Mouse (Mus musculus): Measurements from ENCODE around the gene Ttpal.
"Not testable (repeated sequence)": the region's sequence is repeated elsewhere in the genome, so short reads cannot be mapped to it uniquely, and the experiment has no call there.

Gene Ttpal

DNA sequence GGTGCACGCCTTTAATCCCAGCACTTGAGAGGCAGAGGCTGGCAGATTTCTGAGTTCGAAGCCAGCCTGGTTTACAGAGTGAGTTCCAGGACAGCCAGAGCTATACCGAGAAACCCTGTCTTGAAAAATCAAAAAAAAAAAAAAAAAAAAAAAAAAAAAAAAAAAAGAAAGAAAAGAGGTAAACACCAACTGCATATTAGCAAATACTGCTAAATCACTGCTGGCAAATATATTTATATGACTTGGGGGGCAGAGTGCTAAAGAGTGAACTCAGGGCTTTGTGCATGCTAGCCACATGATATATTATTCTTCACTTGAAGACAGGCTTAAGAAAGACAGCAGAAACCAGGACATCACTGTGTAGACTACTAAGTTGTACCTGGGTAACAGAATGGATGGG is 19.3 kb downstream of the Ttpal start:
- not testable (repeated sequence) for DNase-seq (ENCODE audit: low spot score in 2 of 2)

GRCm38 (mm10) chr2:163631223-163631622 is 29.1 kb downstream of the Ttpal start:
- no peak for DNase-seq (ENCODE audit: low spot score in 2 of 2)

- DNase-seq (ENCODE audit: low spot score in 2 of 2), result no peak
Measured at GRCm38 (mm10) chr2:163631715-163632114, 29.6 kb downstream of the Ttpal start.

DNA sequence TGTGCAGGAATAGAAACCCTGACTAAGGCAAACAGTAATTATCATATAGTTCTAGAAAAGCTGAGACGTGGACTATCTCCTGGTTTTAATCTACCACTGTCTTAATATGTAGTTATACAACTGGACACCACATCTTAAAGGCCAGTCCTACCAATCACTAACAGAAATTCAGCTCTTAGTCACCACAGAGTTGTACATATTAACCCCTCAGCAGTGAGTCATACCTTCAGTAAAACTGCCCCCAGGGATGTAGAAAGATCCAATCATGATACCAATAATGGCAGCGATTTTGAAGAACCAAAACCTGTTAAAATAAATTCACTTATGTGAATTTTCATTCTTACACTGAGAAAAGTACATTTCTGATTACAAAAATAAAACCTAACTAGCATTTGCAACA is 32.1 kb downstream of the Ttpal start:
- DNase-seq (ENCODE audit: low spot score in 2 of 2), result no peak

DNA sequence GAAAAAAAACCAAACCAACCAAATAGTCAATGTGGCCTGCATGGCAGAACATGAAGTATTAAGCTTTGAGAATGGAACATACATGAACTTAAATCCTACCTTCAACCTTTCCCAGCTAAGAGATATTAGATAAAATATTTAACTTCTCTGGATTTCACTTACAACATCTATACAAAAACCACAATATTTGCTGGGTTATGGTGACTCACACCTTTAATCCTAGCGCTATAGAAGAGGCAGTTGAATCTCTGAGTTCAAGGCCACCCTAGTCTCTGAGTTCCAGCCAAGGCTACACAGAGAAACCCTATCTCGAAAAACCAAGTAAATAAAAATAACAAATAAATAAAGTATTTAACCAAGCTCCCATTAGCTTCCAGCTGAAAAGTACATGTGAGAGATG is 33.9 kb downstream of the Ttpal start:
- no peak for DNase-seq (ENCODE audit: low spot score in 2 of 2)

- DNase-seq (ENCODE audit: low spot score in 2 of 2), result no peak
Measured at GRCm38 (mm10) chr2:163637655-163638266, 35.6 kb downstream of the Ttpal start.

DNA sequence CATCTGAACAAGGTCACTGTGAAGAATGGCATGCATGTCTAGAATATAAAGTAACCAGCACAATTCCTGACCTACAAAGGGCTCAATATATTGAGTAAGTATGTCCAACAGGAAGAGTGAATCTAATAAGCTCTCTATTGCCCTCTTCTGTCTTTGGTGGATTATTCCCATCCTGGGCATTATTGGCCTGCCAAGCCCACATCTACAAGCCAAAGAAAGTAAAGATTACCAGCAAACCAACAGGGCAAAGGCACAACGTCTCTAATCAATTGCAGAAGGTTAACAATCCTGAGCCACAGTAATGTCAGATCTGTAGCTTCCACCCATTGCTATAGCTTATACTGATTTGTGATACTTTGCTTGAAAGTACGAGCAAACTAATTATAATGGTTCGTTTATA is 38.4 kb downstream of the Ttpal start:
- no peak for DNase-seq (ENCODE audit: low spot score in 2 of 2)

- no peak for DNase-seq (ENCODE audit: low spot score in 2 of 2)
Measured at GRCm38 (mm10) chr2:163641681-163642080, 39.6 kb downstream of the Ttpal start.

DNA sequence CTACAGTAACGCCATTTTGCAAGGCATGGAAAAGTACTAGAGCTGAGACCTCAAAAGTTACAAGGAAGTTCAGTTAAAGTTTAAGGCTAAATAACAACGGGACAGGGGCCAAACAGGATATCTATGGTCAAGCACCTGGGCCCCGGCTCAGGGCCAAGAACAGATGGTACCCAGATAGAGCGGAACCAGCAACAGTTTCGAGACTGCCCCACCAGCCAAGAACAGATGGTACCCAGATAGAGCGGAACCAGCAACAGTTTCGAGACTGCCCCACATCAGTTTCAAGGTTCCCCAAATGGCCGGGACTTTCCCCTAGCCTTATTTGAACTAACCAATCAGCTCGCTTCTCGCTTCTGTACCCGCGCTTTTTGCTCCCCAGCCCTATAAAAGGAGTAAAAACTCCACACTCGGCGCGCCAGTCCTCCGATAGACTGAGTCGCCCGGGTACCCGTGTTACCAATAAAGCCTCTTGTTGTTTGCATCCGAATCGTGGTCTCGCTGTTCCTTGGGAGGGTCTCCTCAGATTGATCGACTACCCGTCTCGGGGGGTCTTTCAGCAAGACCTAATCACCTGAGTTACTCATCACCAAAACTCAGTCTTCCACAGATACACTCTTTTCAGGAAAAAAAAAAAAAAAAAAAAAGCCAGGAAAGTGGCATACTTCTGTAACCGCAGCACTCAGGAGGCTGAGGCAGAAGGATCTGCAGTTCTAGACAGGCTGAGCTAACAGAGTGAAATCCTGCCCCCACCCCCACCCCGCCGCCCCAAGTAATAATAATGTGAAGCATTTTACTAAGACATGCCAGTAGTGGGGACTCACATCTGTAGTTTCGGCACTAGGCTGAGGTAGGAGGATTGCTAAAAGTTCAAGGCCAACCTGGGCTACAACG is 40.8 kb downstream of the Ttpal start:
- peak; percentile 85 to 88 for DNase-seq (ENCODE audit: low spot score in 2 of 2)

DNA sequence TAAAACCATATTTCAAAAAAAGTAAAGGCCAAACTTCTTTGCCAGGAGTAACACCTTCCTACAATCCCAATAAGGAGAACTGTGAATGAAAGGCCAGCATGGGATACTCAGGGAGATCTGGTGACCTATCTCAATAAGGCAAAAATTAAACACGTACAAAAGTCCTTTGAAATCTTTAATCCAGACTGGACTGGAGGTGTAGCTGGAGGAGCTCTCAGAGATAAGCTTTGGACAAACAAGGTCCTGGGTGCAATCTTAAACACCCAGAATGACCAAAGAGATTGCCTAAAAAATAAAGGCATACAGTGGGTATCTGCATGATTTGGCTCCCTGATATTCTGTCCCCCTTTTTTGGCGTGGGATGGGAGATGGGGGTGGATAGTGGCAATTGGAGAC is 41.5 kb downstream of the Ttpal start:
- DNase-seq (ENCODE audit: low spot score in 2 of 2), result no peak

- no peak for DNase-seq (ENCODE audit: low spot score in 2 of 2)
Measured at GRCm38 (mm10) chr2:163644047-163644446, 41.9 kb downstream of the Ttpal start.

GRCm38 (mm10) chr2:163644575-163645385 is 42.7 kb downstream of the Ttpal start, which contains the start of gene Serinc3:
Serinc3 (minus strand) TSS chr2:163645131.
- peak; percentile 100 for DNase-seq (ENCODE audit: low spot score in 2 of 2)

DNA sequence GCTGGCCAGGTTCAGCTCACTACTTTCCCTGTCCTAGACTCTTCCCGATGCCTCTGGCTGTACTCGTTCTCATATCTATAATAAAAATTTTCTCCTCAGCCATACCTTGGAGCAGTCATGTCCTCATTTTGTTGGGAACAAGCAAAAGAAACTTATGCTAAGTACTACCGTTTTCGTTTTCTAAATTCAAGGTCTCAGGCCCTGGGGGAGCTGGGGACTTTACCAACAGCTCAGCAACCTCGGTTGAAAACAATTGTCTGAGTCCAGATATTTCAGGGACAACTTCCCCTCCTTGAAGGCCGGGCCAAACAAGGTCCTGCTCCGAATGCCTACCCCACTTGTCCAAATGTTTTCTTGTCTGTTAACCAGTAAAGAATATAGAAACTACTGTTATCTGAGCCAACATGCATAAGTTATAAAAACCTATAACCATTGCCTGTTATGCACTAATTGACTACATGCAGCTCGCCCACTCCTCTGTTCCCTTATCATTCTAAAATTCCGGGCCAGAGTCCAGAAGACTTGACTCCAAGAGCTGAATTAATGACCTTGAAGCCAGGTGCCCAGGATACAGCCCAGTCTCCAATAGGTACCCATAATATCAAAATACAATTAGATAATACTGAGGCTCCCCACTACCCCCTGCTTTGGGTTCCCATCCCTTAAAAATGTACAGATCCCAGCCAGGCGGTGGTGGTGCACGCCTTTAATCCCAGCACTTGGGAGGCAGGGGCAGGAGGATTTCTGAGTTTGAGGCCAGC is 43.8 kb downstream of the Ttpal start:
- DNase-seq (ENCODE audit: low spot score in 2 of 2), result no peak

DNA sequence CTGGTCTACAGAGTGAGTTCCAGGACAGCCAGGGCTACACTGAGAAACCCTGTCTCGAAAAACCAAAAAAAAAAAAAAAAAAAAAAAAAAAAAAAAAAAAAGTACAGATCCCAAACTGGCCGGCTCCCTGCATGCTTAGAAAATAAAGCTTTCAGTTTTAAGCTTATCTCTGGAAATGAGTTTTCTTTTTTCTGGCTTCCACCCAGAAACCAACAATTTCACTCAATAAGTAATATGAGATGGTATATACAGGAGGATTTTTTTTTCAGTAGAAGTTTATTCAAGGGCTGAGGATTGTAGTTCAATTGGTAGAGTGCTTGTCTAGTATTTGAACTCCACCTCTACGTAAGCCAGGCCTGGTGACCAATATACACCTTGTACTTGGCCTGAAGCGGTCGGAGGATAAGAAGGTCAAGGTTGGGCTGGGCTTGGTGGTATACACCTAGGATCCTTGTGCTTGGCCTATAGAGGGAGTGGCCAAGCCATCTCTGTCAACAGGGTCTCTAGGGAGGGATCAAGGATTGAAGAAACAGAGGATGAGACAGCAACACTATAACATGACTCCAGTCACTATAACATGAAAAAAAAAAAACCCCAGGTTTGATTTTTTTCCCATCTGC is 44.5 kb downstream of the Ttpal start:
- DNase-seq (ENCODE audit: low spot score in 2 of 2), result no peak

- DNase-seq (ENCODE audit: low spot score in 2 of 2), result not testable (repeated sequence)
Measured at GRCm38 (mm10) chr2:163655699-163656098, 53.6 kb downstream of the Ttpal start.

GRCm38 (mm10) chr2:163657486-163657885 is 55.4 kb downstream of the Ttpal start:
- no peak for DNase-seq (ENCODE audit: low spot score in 2 of 2)

DNA sequence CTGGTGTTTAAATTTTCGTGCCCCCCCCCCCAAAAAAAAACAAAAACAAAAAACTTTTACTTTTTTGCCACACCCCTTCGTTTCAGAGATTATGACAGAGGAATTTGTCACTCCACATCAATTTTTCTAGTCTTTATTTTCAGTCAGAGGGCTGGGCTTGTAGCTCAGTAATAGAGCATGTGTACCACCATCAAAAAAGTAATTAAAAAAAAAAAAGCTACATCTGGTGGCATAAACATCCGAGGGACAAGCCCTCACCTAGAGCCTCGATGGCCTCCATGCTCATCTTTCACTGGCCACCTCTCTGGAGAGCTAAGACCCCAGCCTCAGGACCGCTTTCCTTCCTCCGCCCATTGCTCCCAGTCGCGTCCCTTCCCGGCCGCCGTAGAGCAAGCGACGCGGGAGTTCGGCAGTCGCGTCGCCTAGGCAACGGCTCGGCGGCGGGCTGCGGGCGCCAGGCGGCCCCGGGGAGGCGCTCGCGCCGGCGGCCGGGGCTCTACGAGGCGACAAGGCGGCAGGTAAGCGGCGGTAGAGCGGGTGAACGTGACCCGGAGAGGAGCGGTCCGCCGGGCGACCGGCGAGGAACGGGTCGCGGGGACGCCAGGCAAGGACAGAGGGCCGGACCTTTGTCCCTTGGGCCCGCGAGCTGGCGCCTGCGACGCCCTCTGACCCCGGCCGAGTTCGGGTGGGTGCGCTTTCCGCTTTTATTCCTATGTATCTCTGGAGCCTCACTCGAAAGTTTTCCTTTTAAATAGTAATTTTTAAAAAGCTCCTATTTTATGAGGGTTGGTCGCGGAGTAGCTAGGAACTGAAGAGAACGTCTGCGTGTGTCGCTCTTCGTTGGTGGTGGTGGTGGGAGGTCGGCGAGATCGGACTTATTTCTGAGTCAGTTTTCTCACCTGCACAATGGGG is 56.1 kb downstream of the Ttpal start, which contains the start of gene Pkig:
Gene Pkig (plus strand): TSS at position 412 of the 912 bp plus-strand sequence.
- DNase-seq (ENCODE audit: low spot score in 2 of 2), result peak; percentile 65 to 77

GRCm38 (mm10) chr2:163658941-163659340 is 56.8 kb downstream of the Ttpal start:
- no peak for DNase-seq (ENCODE audit: low spot score in 2 of 2)

- DNase-seq (ENCODE audit: low spot score in 2 of 2), result no peak
Measured at GRCm38 (mm10) chr2:163659431-163659830, 57.3 kb downstream of the Ttpal start.

Data from natural killer cell, adult 2 months (primary cell).